Mouse (Mus musculus) layer of hippocampus, postnatal 36 days (tissue): ENCODE measurements around the gene Eng. TPM values are rescaled to one million over a fixed set of nuclear protein-coding genes. Genes with fewer than 3 reads are reported as not detected.

ENCODE experiments used
- microRNA-seq, 2 experiments: library from miRNA; unstranded; fragments of <30 nt; microRNA quantifications; one replicate each; pipeline ENCODE4 v1.2.0; 2021
- total RNA-seq, 2 experiments: library from RNA; stranded (reverse); gene quantifications; 2 replicates each; pipeline ENCODE4 v1.2.3; 2021

The Eng gene
- total RNA-seq, 2 experiments from 2014 or later = 18.9 to 19.2 TPM

Small RNAs within 50 kb of the gene (microRNA-seq; reads per million reads assigned to microRNA genes)
- gene Gm47291 (0 reads per million in 2 experiments), gene Mir1954 (0 reads per million in 2 experiments), gene Mir2861 (0 to 0.30 reads per million in 2 experiments), gene Mir3960 (0 reads per million in 2 experiments), gene Mir8093 (0.42 to 0.90 reads per million in 2 experiments)

Other genes with a start within 250 kb of the Eng start
- 1 to 10 TPM; 4.2 to 4.4 TPM for gene Naif1, start 196.1 kb upstream of the Eng start, total RNA-seq
- gene Slc25a25, start 195.2 kb upstream of the Eng start, total RNA-seq = 10 to 100 TPM; 58.1 to 60.0 TPM
- 10 to 100 TPM; 69.4 to 69.8 TPM for gene Fam102a, start 111.3 kb upstream of the Eng start, total RNA-seq
- 10 to 100 TPM; 69.1 to 81.8 TPM for gene Dpm2, start 75.7 kb upstream of the Eng start, total RNA-seq
- 1 to 10 TPM; 2.9 to 3.8 TPM for gene Pip5kl1, start 71.8 kb upstream of the Eng start, total RNA-seq
- gene 9430097D07Rik, start 70.9 kb upstream of the Eng start, total RNA-seq = 1 to 10 TPM in 1 of 2 experiments, under 1 TPM in 1; 0.37 to 1.0 TPM
- 10 to 100 TPM; 35.6 to 41.2 TPM for gene St6galnac4, start 59.5 kb upstream of the Eng start, total RNA-seq
- 100 to 1,000 TPM; 114 to 117 TPM for gene St6galnac6, start 46.9 kb upstream of the Eng start, total RNA-seq
- gene Ak1, start 24.8 kb upstream of the Eng start, total RNA-seq = 100 to 1,000 TPM; 114 to 119 TPM
- 10 to 100 TPM in 1 of 2 experiments, 1 to 10 TPM in 1; 9.3 to 11.0 TPM for gene Fpgs, start 57.5 kb downstream of the Eng start, total RNA-seq
- 100 to 1,000 TPM; 110 to 117 TPM for gene Cdk9, start 66.5 kb downstream of the Eng start, total RNA-seq
- gene Sh2d3c, start 74.5 kb downstream of the Eng start, total RNA-seq = 10 to 100 TPM; 18.7 to 19.1 TPM
- 1 to 10 TPM; 1.2 to 1.3 TPM for gene 6330409D20Rik, start 94.4 kb downstream of the Eng start, total RNA-seq
- 10 to 100 TPM; 30.0 to 31.6 TPM for gene Tor2a, start 110.6 kb downstream of the Eng start, total RNA-seq
- gene Ttc16, start 129.0 kb downstream of the Eng start, total RNA-seq = 1 to 10 TPM in 1 of 2 experiments, under 1 TPM in 1; 0.85 to 1.1 TPM
- 1 to 10 TPM; 5.2 to 6.9 TPM for gene Ptrh1, start 129.2 kb downstream of the Eng start, total RNA-seq
- under 1 TPM; 0.43 to 0.72 TPM for gene Cfap157, start 137.8 kb downstream of the Eng start, total RNA-seq
- gene Stxbp1, start 200.7 kb downstream of the Eng start, total RNA-seq = 100 to 1,000 TPM; 561 to 604 TPM
- gene Fam129b, start 229.5 kb downstream of the Eng start, total RNA-seq = 10 to 100 TPM; 14.0 to 17.7 TPM